11 mouse cellular contexts compared by ENCODE assay signal in genomic region chr11:52602061-52602561, GRCm38 (mm10).
DNase-seq lines count a peak whose midpoint lies in the region; TF ChIP-seq lines count a peak whose summit lies in the region.
"Had no signal": no experiment of that assay in that cellular context is flagged by ENCODE, and none has a peak within 500 bp of the region (broad histone marks: within the 10 kb centered on the region; RNA-seq: fewer than 3 reads in every experiment).

No protein-coding gene starts in this region.

- intact Hi-C loops in left cerebral cortex, adult 2 months (cut with DNase I): loop anchor here (1.0 to 5.0 kb wide), 2 partner anchors 46 to 65 kb away; no protein-coding TSS in a partner anchor

- H3K27ac ChIP-seq in left cerebral cortex, adult 2 months: no peak overlapping the region
- H3K27ac ChIP-seq: liver, embryonic 13.5 days; stomach, embryonic 15.5 days had no signal

- no peak for TF ChIP-seq CTCF in left cerebral cortex, adult 2 months (IDR thresholded peaks at IDR 0.05)

- peak; percentile 58 for DNase-seq in right cerebral cortex, adult 18-20 months
- DNase-seq in right cerebral cortex, postnatal 4 days: no peak
- peak; percentile 43 to 51 for DNase-seq in frontal cortex, postnatal 36 days (ENCODE audit: low spot score in 2 of 2)
- DNase-seq in left cerebral cortex, adult 2 months (ENCODE audit: extremely low spot score in 1 of 2, low spot score in 2 of 2): peak; percentile 23 to 49
- no peak for DNase-seq in kidney, adult 11 months
- no peak for DNase-seq in liver
- DNase-seq in retina, embryonic 14.5 days (ENCODE audit: low spot score): no peak
- DNase-seq: cerebellum, adult 11 months; kidney, postnatal 25 days; liver, embryonic 13.5 days had no signal

- H3K4me3 ChIP-seq in left cerebral cortex, adult 2 months: no peak overlapping the region
- H3K4me3 ChIP-seq: liver, embryonic 13.5 days; stomach, embryonic 15.5 days had no signal

Comparison
In these comparisons a context has a peak if more than half of its experiments do, and no peak if none do; other contexts are left out.
1. DNase-seq: peak in right cerebral cortex, adult 18-20 months (single experiment), frontal cortex, postnatal 36 days (2 of 2) and left cerebral cortex, adult 2 months (2 of 2); none in right cerebral cortex, postnatal 4 days (single experiment), kidney, adult 11 months (single experiment), liver (single experiment) and retina, embryonic 14.5 days (single experiment).